11 mouse cellular contexts compared by ENCODE assay signal in the genomic region with DNA sequence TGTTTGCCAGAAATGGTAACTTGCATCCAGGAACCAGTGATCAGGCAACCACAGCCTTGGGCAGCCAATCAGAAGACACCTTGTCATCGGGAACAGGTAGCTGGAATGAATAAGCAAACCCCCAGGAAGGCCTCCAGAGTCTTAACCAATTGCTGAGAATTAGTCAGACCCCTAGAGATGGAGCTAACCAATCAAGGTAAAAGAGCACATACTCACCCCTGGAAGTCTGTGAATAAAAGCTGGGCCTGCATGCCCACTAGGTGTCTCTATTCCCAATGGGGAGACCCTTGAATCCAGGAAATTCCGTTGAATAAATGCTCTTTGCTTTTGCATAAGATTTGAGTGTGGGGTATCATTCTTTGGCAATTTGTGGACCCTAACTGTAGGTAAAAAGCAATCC. TPM values are rescaled to one million over a fixed set of nuclear protein-coding genes. Genes with fewer than 3 reads are reported as not detected.
A peak's percentile ranks its signal among the peaks of the same experiment; 100 is the strongest.
DNase-seq lines count a peak whose midpoint lies in the region; ATAC-seq and TF ChIP-seq lines count a peak whose summit lies in the region.
"Had no signal": no experiment of that assay in that cellular context is flagged by ENCODE, and none has a peak within 500 bp of the region (broad histone marks: within the 10 kb centered on the region; RNA-seq: fewer than 3 reads in every experiment).

No protein-coding gene starts in this region.

- H3K9me3 ChIP-seq in kidney, postnatal 0 days (replicated peaks; ENCODE audit: low read length) = no peaks in the 10 kb centered on the region
- H3K9me3 ChIP-seq in ES-E14 (ENCODE audit: control insufficient read depth, insufficient read depth, low read depth, low read length) = no peaks in the 10 kb centered on the region
- no peaks in the 10 kb centered on the region for H3K9me3 ChIP-seq in intestine, embryonic 15.5 days
- H3K9me3 ChIP-seq: heart, embryonic 15.5 days had no signal

- H3K36me3 ChIP-seq in kidney, postnatal 0 days (ENCODE audit: insufficient read depth, low read length) = no peaks in the 10 kb centered on the region
- H3K36me3 ChIP-seq in ES-E14 (ENCODE audit: control insufficient read depth, insufficient read depth, low read length, poor library complexity, severe bottlenecking) = no peaks in the 10 kb centered on the region
- no peaks in the 10 kb centered on the region for H3K36me3 ChIP-seq in intestine, embryonic 15.5 days
- H3K36me3 ChIP-seq: heart, embryonic 15.5 days had no signal

- H3K27ac ChIP-seq in kidney, postnatal 0 days = no peak overlapping the region
- no peak overlapping the region for H3K27ac ChIP-seq in ES-E14 (ENCODE audit: insufficient read depth, low read depth, low read length, poor library complexity, severe bottlenecking)
- H3K27ac ChIP-seq in intestine, embryonic 15.5 days = no peak overlapping the region
- H3K27ac ChIP-seq: heart, embryonic 15.5 days; macrophage had no signal

- TF ChIP-seq CTCF in kidney, postnatal 0 days (IDR thresholded peaks at IDR 0.05; ENCODE audit: low read depth) = peak; percentile 72

- no peaks in the 10 kb centered on the region for H3K4me1 ChIP-seq in kidney, postnatal 0 days (replicated peaks; ENCODE audit: insufficient read depth, low read length)
- peaks cover 0 to 4% of the 10 kb centered on the region in 2 experiments; a peak in 1 of 4 replicates for H3K4me1 ChIP-seq in ES-E14 (ENCODE audit: control insufficient read depth in 2 of 2, insufficient read depth in 2 of 2, low read length in 2 of 2, poor library complexity in 1 of 2)
- peaks cover 3% of the 10 kb centered on the region; the same call in 1 of the 2 replicates for H3K4me1 ChIP-seq in intestine, embryonic 15.5 days (replicated peaks)

- no peak overlapping the region for H3K4me2 ChIP-seq in kidney, postnatal 0 days (ENCODE audit: low read length)
- no peak overlapping the region for H3K4me2 ChIP-seq in intestine, embryonic 15.5 days (replicated peaks)
- H3K4me2 ChIP-seq: heart, embryonic 15.5 days had no signal

- DNase-seq in adrenal gland, postnatal 14 days = peak; percentile 31
- DNase-seq in adrenal gland, postnatal 10 days = no peak
- peak; percentile 63 for DNase-seq in kidney, postnatal 0 days (ENCODE audit: low spot score)
- DNase-seq in kidney, adult 11 months = no peak
- no peak for DNase-seq in ES-E14 (ENCODE audit: low read depth, low spot score)
- peak; percentile 56 for DNase-seq in kidney, postnatal 10 days
- no peak for DNase-seq in heart, adult 11 months
- DNase-seq: thymus, postnatal 36 days had no signal

- no peak overlapping the region for H3K9ac ChIP-seq in kidney, postnatal 0 days (ENCODE audit: low read depth, low read length)
- no peak overlapping the region for H3K9ac ChIP-seq in ES-E14 (ENCODE audit: insufficient read depth, low read depth, low read length, poor library complexity, severe bottlenecking)
- no peak overlapping the region for H3K9ac ChIP-seq in intestine, embryonic 15.5 days
- H3K9ac ChIP-seq: heart, embryonic 15.5 days had no signal

- no peak overlapping the region for H3K4me3 ChIP-seq in kidney, postnatal 0 days (replicated peaks; ENCODE audit: low read depth, low read length)
- no peak overlapping the region for H3K4me3 ChIP-seq in ES-E14 (ENCODE audit: insufficient read depth in 1 of 2, low read depth in 1 of 2, low read length in 2 of 2, poor library complexity in 1 of 2, severe bottlenecking in 1 of 2)
- no peak overlapping the region for H3K4me3 ChIP-seq in intestine, embryonic 15.5 days (replicated peaks)
- H3K4me3 ChIP-seq: heart, embryonic 15.5 days had no signal

- in situ Hi-C loops in ES-E14 (cut with MboI; ENCODE audit: low sequenced_read_pairs in 2 of 2, unreplicated experiment in 2 of 2) = no loop called here

- whole genome bisulfite sequencing in kidney, postnatal 0 days = 12% methylated on average over 2 of the region's 2 CpGs
- 9% methylated on average over 2 of the region's 2 CpGs for WGBS in intestine, embryonic 15.5 days

- no peak; the same call in 1 of the 2 replicates for ATAC-seq in kidney, postnatal 0 days (replicated peaks; ENCODE audit: low FRiP score, low read depth)
- ATAC-seq in intestine, embryonic 15.5 days = no peak

- no peaks in the 10 kb centered on the region for H3K27me3 ChIP-seq in kidney, postnatal 0 days (ENCODE audit: insufficient read depth, low read length)
- H3K27me3 ChIP-seq in intestine, embryonic 15.5 days (replicated peaks) = no peaks in the 10 kb centered on the region
- H3K27me3 ChIP-seq: heart, embryonic 15.5 days had no signal

TF ChIP-seq in ES-E14, 5 proteins besides CTCF, POLR2A, EP300 and RAD21:
- TF ChIP-seq CHD2 (IDR thresholded peaks at IDR 0.05; ENCODE audit: low read depth, low read length) (peak; percentile 47; the same call in 1 of the 2 replicates), HCFC1 (IDR thresholded peaks at IDR 0.05; ENCODE audit: borderline replicate concordance, insufficient read depth, low read length) (no peak)

RNA-seq across cellular contexts. Expression of gene Zc3h7b, which starts 4.9 kb away (rescaled TPM):
- total RNA-seq in adrenal gland, postnatal 14 days (2021) = 73.8 and 81.9 TPM in 2 replicates
- total RNA-seq in adrenal gland, postnatal 10 days (2021) = 10 to 100 TPM; 73.2 to 78.2 TPM
- 26.5 TPM in 2 replicates for polyA plus RNA-seq in kidney, postnatal 0 days (2015; fragmentation: Nextera tagmentation; extraction: Ambion mirVana)
- 19.0 and 22.5 TPM in 2 replicates for total RNA-seq in ES-E14 (2012; rRNA removed)
- polyA plus RNA-seq in intestine, embryonic 15.5 days (2015; fragmentation: Nextera tagmentation; extraction: Ambion mirVana) = 16.8 and 17.2 TPM in 2 replicates

RNA-seq across cellular contexts. Expression of gene Rangap1, which starts 5.4 kb away (rescaled TPM):
- 61.7 and 61.8 TPM in 2 replicates for total RNA-seq in adrenal gland, postnatal 14 days (2021)
- total RNA-seq in adrenal gland, postnatal 10 days (2021) = 10 to 100 TPM; 48.5 to 49.2 TPM
- 33.9 and 39.7 TPM in 2 replicates for polyA plus RNA-seq in kidney, postnatal 0 days (2015; fragmentation: Nextera tagmentation; extraction: Ambion mirVana)
- 148 and 178 TPM in 2 replicates for total RNA-seq in ES-E14 (2012; rRNA removed)
- 95.0 and 102 TPM in 2 replicates for polyA plus RNA-seq in intestine, embryonic 15.5 days (2015; fragmentation: Nextera tagmentation; extraction: Ambion mirVana)

RNA-seq across cellular contexts. Expression of gene Chadl, which starts 42.8 kb away (rescaled TPM):
- total RNA-seq in adrenal gland, postnatal 14 days (2021) = 5.2 TPM in 2 replicates
- 1 to 10 TPM; 3.6 to 5.1 TPM for total RNA-seq in adrenal gland, postnatal 10 days (2021)
- 5.3 and 6.4 TPM in 2 replicates for polyA plus RNA-seq in kidney, postnatal 0 days (2015; fragmentation: Nextera tagmentation; extraction: Ambion mirVana)
- 0.98 and 1.6 TPM in 2 replicates for total RNA-seq in ES-E14 (2012; rRNA removed)
- 2.8 and 2.9 TPM in 2 replicates for polyA plus RNA-seq in intestine, embryonic 15.5 days (2015; fragmentation: Nextera tagmentation; extraction: Ambion mirVana)

Comparison
In these comparisons a context has a peak if more than half of its experiments do, and no peak if none do; other contexts are left out.
1. DNase-seq: peak in adrenal gland, postnatal 14 days (single experiment), kidney, postnatal 0 days (single experiment) and kidney, postnatal 10 days (single experiment); none in adrenal gland, postnatal 10 days (single experiment), kidney, adult 11 months (single experiment), ES-E14 (single experiment) and heart, adult 11 months (single experiment).